16 mouse cellular contexts compared by ENCODE assay signal in the genomic region with DNA sequence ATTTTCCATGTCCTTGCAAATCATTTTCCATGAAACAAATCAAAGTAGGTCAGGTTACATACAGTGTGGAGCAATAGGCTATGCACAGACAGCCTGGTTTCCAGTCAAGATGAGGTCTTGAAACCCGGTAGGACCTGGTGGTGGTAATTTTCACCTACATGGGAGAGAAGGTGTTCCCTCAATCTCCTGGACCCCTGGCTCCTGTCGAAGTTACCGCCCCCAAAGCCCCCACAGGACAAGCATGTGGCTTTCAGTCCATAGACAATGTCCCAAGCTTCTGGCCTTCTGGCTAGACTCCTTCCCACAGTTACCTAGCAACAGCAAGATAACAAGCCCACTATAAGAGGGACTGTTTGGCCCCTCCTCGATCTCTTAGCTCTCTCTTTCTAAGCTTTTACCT.
"Had no signal": no experiment of that assay in that cellular context is flagged by ENCODE, and none has a peak within 500 bp of the region (broad histone marks: within the 10 kb centered on the region; RNA-seq: fewer than 3 reads in every experiment).

No protein-coding gene starts in this region.

- H3K36me3 ChIP-seq: neural tube, embryonic 12.5 days; neural tube, embryonic 13.5 days; neural tube, embryonic 15.5 days; stomach, embryonic 15.5 days had no signal

- H3K27ac ChIP-seq: neural tube, embryonic 12.5 days; neural tube, embryonic 13.5 days; neural tube, embryonic 15.5 days; stomach, embryonic 15.5 days; stomach, postnatal 0 days had no signal

- H3K27me3 ChIP-seq: neural tube, embryonic 12.5 days; neural tube, embryonic 13.5 days; neural tube, embryonic 15.5 days; stomach, embryonic 15.5 days had no signal

- H3K4me3 ChIP-seq: neural tube, embryonic 12.5 days; neural tube, embryonic 13.5 days; neural tube, embryonic 15.5 days; stomach, embryonic 15.5 days had no signal

- H3K4me1 ChIP-seq: neural tube, embryonic 12.5 days; neural tube, embryonic 13.5 days; neural tube, embryonic 15.5 days; stomach, embryonic 15.5 days had no signal

- DNase-seq: right cerebral cortex, adult 18-20 months; right cerebral cortex, postnatal 14 days; right cerebral cortex, postnatal 25 days; right cerebral cortex, postnatal 4 days; spleen, adult 18-20 months; thymus, adult 18-20 months; thymus, adult 2 months; thymus, postnatal 14 days; thymus, postnatal 25 days; thymus, postnatal 36 days; thymus, postnatal 4 days had no signal
